Mouse (Mus musculus) bone marrow, adult 2 months (tissue): ENCODE data around the gene Rtn4ip1.

Experiments
- CTCF ChIP-seq: fragments of 200-500 bp; IDR thresholded peaks from 2 replicates; pipeline ENCODE4 v1.5.1; 2011; ENCODE audit warnings: low read length, control low read depth; ENCODE audit not compliant: control insufficient read depth, insufficient read depth
- POLR2A ChIP-seq: fragments of 200-500 bp; IDR thresholded peaks from 2 replicates; pipeline ENCODE4 v1.6.1; 2011; ENCODE audit warnings: low read depth, mild to moderate bottlenecking, control low read depth, low read length, borderline replicate concordance; ENCODE audit not compliant: control insufficient read depth

DNA sequence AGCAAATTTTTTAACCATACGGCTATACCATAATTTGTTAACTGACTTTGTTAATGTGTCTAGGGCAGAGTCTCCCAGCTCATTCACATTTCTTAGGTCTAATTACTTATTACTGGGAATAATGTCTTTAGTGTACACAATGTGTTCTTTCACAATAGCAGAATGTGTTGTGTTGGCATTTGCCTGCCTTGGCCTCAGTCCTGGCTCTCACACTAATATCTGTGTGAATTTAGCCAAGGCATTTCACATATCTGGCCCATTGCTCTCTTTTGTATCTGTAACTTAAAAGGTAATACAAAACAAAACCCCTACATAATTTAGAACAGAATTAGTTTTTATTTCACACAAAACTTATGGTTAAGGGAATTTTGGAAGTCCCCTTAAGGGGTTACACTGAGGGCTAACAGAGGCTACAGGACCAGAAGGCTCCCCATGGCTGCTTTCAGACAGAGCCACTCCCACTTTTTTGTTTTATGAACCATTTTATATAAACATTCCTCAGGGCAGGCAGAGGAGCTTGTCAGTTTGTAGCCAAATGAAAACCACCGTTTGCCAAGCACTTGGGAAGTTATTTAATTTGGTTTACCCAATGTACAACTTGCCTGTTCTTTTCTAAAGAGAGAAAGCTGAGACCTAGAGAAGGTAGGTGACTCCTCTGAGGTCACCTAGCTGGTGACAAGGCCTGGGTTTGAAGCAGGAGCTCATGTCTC lies 98.7 kb downstream of the Rtn4ip1 start:
- no peak for TF ChIP-seq CTCF
- TF ChIP-seq POLR2A, result no peak
